Mouse (Mus musculus) hematopoietic stem cell, adult 5-6 weeks (primary cell): ENCODE measurements around the gene Gm44790. TPM values are rescaled to one million over a fixed set of nuclear protein-coding genes. Genes with fewer than 3 reads are reported as not detected.

Source experiments
- ATAC-seq, 2 experiments: fragments of 125-278 bp in 1 of 2; replicated peaks in 1 of 2; 2 replicates each; pipeline ENCODE4 v1.8.0; 2016 to 2017; ENCODE audit warnings: inconsistent platforms in 2 of 2, mild to moderate bottlenecking in 2 of 2, moderate number of reproducible peaks in 2 of 2, low read depth in 1 of 2, moderate TSS enrichment in 1 of 2; ENCODE audit not compliant: low FRiP score in 2 of 2, poor library complexity in 2 of 2, severe bottlenecking in 2 of 2, insufficient read depth in 1 of 2, low TSS enrichment in 1 of 2
- total RNA-seq: library from RNA; stranded (forward); fragments of 172-1452, 232-1000 nt; gene quantifications from 2 replicates; pipeline ENCODE4 v1.2.3, GENCODE M21; 2017

Gm44790 gene
- total RNA-seq, 1 experiment from 2014 or later = not detected

GRCm38 (mm10) chr6:86400972-86401371, 25.5 kb upstream of the Gm44790 start:
- ATAC-seq = peak; percentile 52 to 66

- no peak for ATAC-seq
Observed at GRCm38 (mm10) chr6:86402681-86403607, 23.5 kb upstream of the Gm44790 start.

GRCm38 (mm10) chr6:86403728-86404099, 22.7 kb upstream of the Gm44790 start:
- ATAC-seq = peak; percentile 33 to 34; a peak in 2 of 4 replicates

- peak; percentile 94 to 96 for ATAC-seq
Observed at GRCm38 (mm10) chr6:86404100-86404861, 22.2 kb upstream of the Gm44790 start, which contains the start of gene Tia1. Gene Tia1 (plus strand): TSS chr6:86404219.

- ATAC-seq = no peak
Observed at GRCm38 (mm10) chr6:86404996-86405395, 21.5 kb upstream of the Gm44790 start.

- no peak for ATAC-seq
Observed at GRCm38 (mm10) chr6:86406306-86406705, 20.2 kb upstream of the Gm44790 start.

- no peak for ATAC-seq
Observed at GRCm38 (mm10) chr6:86418711-86419110, 7.7 kb upstream of the Gm44790 start.

- no peak for ATAC-seq
Observed at GRCm38 (mm10) chr6:86419239-86419638, 7.2 kb upstream of the Gm44790 start.

- peak; percentile 32 to 56; a peak in 1 of 4 replicates for ATAC-seq
Observed at GRCm38 (mm10) chr6:86420491-86420890, 6.0 kb upstream of the Gm44790 start.

- no peak for ATAC-seq
Observed at GRCm38 (mm10) chr6:86431531-86431930, 5.1 kb downstream of the Gm44790 start.

GRCm38 (mm10) chr6:86433696-86434095, 7.2 kb downstream of the Gm44790 start:
- ATAC-seq = no peak

GRCm38 (mm10) chr6:86437711-86438110, 11.3 kb downstream of the Gm44790 start:
- peak; percentile 68 to 71 for ATAC-seq

GRCm38 (mm10) chr6:86438272-86439118, 12.0 kb downstream of the Gm44790 start, which contains the start of gene C87436:
Gene C87436 (plus strand): TSS chr6:86438374.
- peak; percentile 87 for ATAC-seq

GRCm38 (mm10) chr6:86439119-86439496, 12.7 kb downstream of the Gm44790 start:
- ATAC-seq = no peak

- no peak for ATAC-seq
Observed at GRCm38 (mm10) chr6:86439531-86439930, 13.1 kb downstream of the Gm44790 start.

- ATAC-seq = no peak
Observed at GRCm38 (mm10) chr6:86441571-86441970, 15.1 kb downstream of the Gm44790 start.

GRCm38 (mm10) chr6:86445551-86445950, 19.1 kb downstream of the Gm44790 start:
- no peak for ATAC-seq
